Mouse (Mus musculus) lung, postnatal 0 days (tissue): ENCODE results near the gene Orc5. TPM values are rescaled to one million over a fixed set of nuclear protein-coding genes. Genes with fewer than 3 reads are reported as not detected.

Source experiments
- ATAC-seq: fragments of 200-750 bp; cut with Nextera tagmentation; 2 replicates; pipeline ENCODE4 v1.8.0; 2017; ENCODE audit warnings: moderate library complexity
- DNase-seq: peaks from one replicate; pipeline ENCODE4 v3.0.0-alpha.2; 2016; ENCODE audit warnings: low spot score
- H3K27ac ChIP-seq: fragments of 300-500 bp; sonication (generic); 2 replicates; pipeline ENCODE4 v1.5.1; 2014; ENCODE audit warnings: antibody characterized with exemption, mild to moderate bottlenecking, low read length, mixed read lengths
- H3K27me3 ChIP-seq: fragments of 300-500 bp; sonication (generic); replicated peaks from 2 replicates; pipeline ENCODE4 v1.6.1; 2014; ENCODE audit warnings: low read length, mixed read lengths; ENCODE audit not compliant: insufficient read depth
- H3K36me3 ChIP-seq: fragments of 300-500 bp; sonication (generic); 2 replicates; pipeline ENCODE4 v1.6.1; 2014; ENCODE audit warnings: low read length, mixed read lengths; ENCODE audit not compliant: insufficient read depth
- H3K4me1 ChIP-seq: fragments of 300-500 bp; sonication (generic); 2 replicates; pipeline ENCODE4 v1.6.1; 2014; ENCODE audit warnings: antibody characterized with exemption, low read depth, low read length, mixed read lengths; ENCODE audit not compliant: insufficient read depth
- H3K4me2 ChIP-seq: fragments of 300-500 bp; sonication (generic); replicated peaks from 2 replicates; pipeline ENCODE4 v1.6.1; 2014; ENCODE audit warnings: low read depth, mild to moderate bottlenecking, low read length, moderate library complexity, mixed read lengths
- H3K4me3 ChIP-seq: fragments of 300-500 bp; sonication (generic); 2 replicates; pipeline ENCODE4 v1.5.1; 2014; ENCODE audit warnings: low read depth, low read length
- H3K9ac ChIP-seq: fragments of 300-500 bp; sonication (generic); replicated peaks from 2 replicates; pipeline ENCODE4 v1.6.1; 2014; ENCODE audit warnings: low read depth, mild to moderate bottlenecking
- H3K9me3 ChIP-seq: fragments of 300-500 bp; sonication (generic); 2 replicates; pipeline ENCODE4 v1.6.1; 2016; ENCODE audit warnings: low read length, mixed read lengths
- CTCF ChIP-seq: IDR thresholded peaks from 2 replicates; pipeline ENCODE4 v1.5.1; 2016; ENCODE audit warnings: antibody characterized with exemption, mild to moderate bottlenecking
- EP300 ChIP-seq: IDR thresholded peaks from 2 replicates; pipeline ENCODE4 v1.6.1; 2016; ENCODE audit warnings: antibody characterized with exemption, mild to moderate bottlenecking, control low read depth
- WGBS: fragments of 180-500 bp; shearing (Covaris S2); extraction: QIAGEN DNeasy Blood & Tissue Kit; methylation state at CpG from one replicate; pipeline ENCODE4 v1.1.7; 2014; 5-methylcytosine and 5-hydroxymethylcytosine counted together
- polyA plus RNA-seq: library from polyadenylated mRNA; unstranded; fragments of >200 nt; fragmentation: Nextera tagmentation; extraction: Ambion mirVana; gene quantifications from 2 replicates; pipeline ENCODE4 v1.2.1, GENCODE M21; 2015

Orc5 gene
- polyA plus RNA-seq, 1 experiment from 2014 or later, result 25.0 TPM

- Histone ChIP-seq H3K4me3 (no peak overlapping the region), H3K36me3 (peaks cover 14% of the 10 kb centered on the region), H3K4me2 (no peak overlapping the region), H3K27me3 (no peaks in the 10 kb centered on the region), H3K9ac (no peak overlapping the region), H3K4me1 (no peaks in the 10 kb centered on the region; the same call in 1 of the 2 replicates), H3K27ac (no peak overlapping the region), H3K9me3 (no peaks in the 10 kb centered on the region)
- TF ChIP-seq EP300, result no peak
- no peak for TF ChIP-seq CTCF
- ATAC-seq (no peak), DNase-seq (no peak)
Measured at GRCm38 (mm10) chr5:22545305-22545704, 4.9 kb downstream of the Orc5 start.

GRCm38 (mm10) chr5:22542676-22543075 lies 7.6 kb downstream of the Orc5 start:
- no peaks in the 10 kb centered on the region for H3K4me1 ChIP-seq
- TF ChIP-seq EP300, result no peak
- no peak for TF ChIP-seq CTCF
- DNase-seq (no peak), ATAC-seq (no peak)
- no peaks in the 10 kb centered on the region for H3K9me3 ChIP-seq
- H3K36me3 ChIP-seq, result peaks cover 14% of the 10 kb centered on the region
- H3K9ac ChIP-seq, result no peak overlapping the region
- no peak overlapping the region for H3K4me3 ChIP-seq
- WGBS, result 97% methylated on average over 2 of the region's 2 CpGs
- no peak overlapping the region for H3K4me2 ChIP-seq
- H3K27ac ChIP-seq, result no peak overlapping the region
- H3K27me3 ChIP-seq, result no peaks in the 10 kb centered on the region

GRCm38 (mm10) chr5:22538996-22539600 lies 11.1 kb downstream of the Orc5 start:
- ATAC-seq (no peak), DNase-seq (no peak)
- 89% methylated on average over 7 of the region's 7 CpGs for WGBS
- TF ChIP-seq CTCF (no peak), EP300 (no peak)
- H3K4me1 ChIP-seq, result no peaks in the 10 kb centered on the region
- H3K27ac ChIP-seq, result no peak overlapping the region
- H3K9me3 ChIP-seq, result no peaks in the 10 kb centered on the region
- H3K27me3 ChIP-seq, result no peaks in the 10 kb centered on the region
- H3K9ac ChIP-seq, result no peak overlapping the region
- no peak overlapping the region for H3K4me3 ChIP-seq
- H3K4me2 ChIP-seq, result no peak overlapping the region
- 0 out of 2 replicates have a peak, but pooled peaks cover under 1% of the 10 kb centered on the region for H3K36me3 ChIP-seq

GRCm38 (mm10) chr5:22536695-22537094 lies 13.5 kb downstream of the Orc5 start:
- Histone ChIP-seq H3K9ac (no peak overlapping the region), H3K36me3 (no peaks in the 10 kb centered on the region), H3K27ac (no peak overlapping the region), H3K4me1 (no peaks in the 10 kb centered on the region), H3K4me3 (no peak overlapping the region), H3K4me2 (no peak overlapping the region), H3K9me3 (no peaks in the 10 kb centered on the region), H3K27me3 (no peaks in the 10 kb centered on the region)
- ATAC-seq (no peak), DNase-seq (no peak)
- TF ChIP-seq CTCF (no peak), EP300 (no peak)
- 88% methylated on average over 1 of the region's 1 CpGs for WGBS

- Histone ChIP-seq H3K4me1 (no peaks in the 10 kb centered on the region), H3K9me3 (no peaks in the 10 kb centered on the region), H3K36me3 (peaks cover 9% of the 10 kb centered on the region; the same call in 1 of the 2 replicates), H3K9ac (no peak overlapping the region), H3K4me3 (no peak overlapping the region), H3K27ac (no peak overlapping the region), H3K27me3 (no peaks in the 10 kb centered on the region), H3K4me2 (no peak overlapping the region)
- DNase-seq (no peak), ATAC-seq (no peak)
- WGBS, result 91% methylated on average over 5 of the region's 5 CpGs
- TF ChIP-seq CTCF, result no peak
Measured at GRCm38 (mm10) chr5:22532571-22532970, 17.7 kb downstream of the Orc5 start.

- WGBS, result 68% methylated on average over 4 of the region's 4 CpGs
- Histone ChIP-seq H3K4me1 (no peaks in the 10 kb centered on the region), H3K27ac (no peak overlapping the region), H3K4me2 (no peak overlapping the region), H3K4me3 (no peak overlapping the region), H3K27me3 (no peaks in the 10 kb centered on the region), H3K36me3 (0 out of 2 replicates have a peak, but pooled peaks cover 5% of the 10 kb centered on the region), H3K9ac (no peak overlapping the region), H3K9me3 (no peaks in the 10 kb centered on the region)
- DNase-seq (peak; percentile 12), ATAC-seq (no peak)
- no peak for TF ChIP-seq EP300
- TF ChIP-seq CTCF, result no peak
Measured at GRCm38 (mm10) chr5:22522612-22523011, 27.6 kb downstream of the Orc5 start.

GRCm38 (mm10) chr5:22519708-22520107 lies 30.5 kb downstream of the Orc5 start:
- no peak overlapping the region for H3K4me2 ChIP-seq
- no peak for TF ChIP-seq CTCF
- no peak for TF ChIP-seq EP300

More at GRCm38 (mm10) chr5:22519708-22520107, 30.5 kb downstream of the Orc5 start:
- no peak overlapping the region for H3K9ac ChIP-seq
- H3K4me3 ChIP-seq, result no peak overlapping the region
- no peaks in the 10 kb centered on the region for H3K36me3 ChIP-seq
- H3K27ac ChIP-seq, result no peak overlapping the region
- H3K4me1 ChIP-seq, result no peaks in the 10 kb centered on the region
- no peak for DNase-seq
- 84% methylated on average over 2 of the region's 2 CpGs for WGBS
- H3K27me3 ChIP-seq, result no peaks in the 10 kb centered on the region
- ATAC-seq, result no peak
- H3K9me3 ChIP-seq, result no peaks in the 10 kb centered on the region
